Mouse (Mus musculus): Measurements from ENCODE around the gene Plppr2. TPM values are rescaled to one million over a fixed set of nuclear protein-coding genes. Genes with fewer than 3 reads are reported as not detected.

Gene Plppr2
- total RNA-seq, 1 experiment, result 2.0 TPM

- in situ Hi-C loops (cut with MboI; ENCODE audit: low sequenced_read_pairs in 2 of 2, unreplicated experiment in 2 of 2), result no loop called here
- Histone ChIP-seq H3K36me3 (ENCODE audit: control insufficient read depth, insufficient read depth, low read length, poor library complexity, severe bottlenecking) (no peaks in the 10 kb centered on the region; the same call in 1 of the 2 replicates), H3K4me1 (ENCODE audit: control insufficient read depth in 2 of 2, insufficient read depth in 2 of 2, low read length in 2 of 2, poor library complexity in 1 of 2) (peaks cover 0 to 8% of the 10 kb centered on the region in 2 experiments; a peak in 2 of 4 replicates), H3K27ac (ENCODE audit: insufficient read depth, low read depth, low read length, poor library complexity, severe bottlenecking) (no peak overlapping the region), H3K9me3 (ENCODE audit: control insufficient read depth, insufficient read depth, low read depth, low read length) (no peaks in the 10 kb centered on the region), H3K4me3 (ENCODE audit: insufficient read depth in 1 of 2, low read depth in 1 of 2, low read length in 2 of 2, poor library complexity in 1 of 2, severe bottlenecking in 1 of 2) (no peak overlapping the region), H3K9ac (ENCODE audit: insufficient read depth, low read depth, low read length, poor library complexity, severe bottlenecking) (no peak overlapping the region)
- DNase-seq (ENCODE audit: low read depth, low spot score), result no peak
- no peak for TF ChIP-seq MAFK (IDR thresholded peaks at IDR 0.05; ENCODE audit: insufficient read depth, low read depth, low read length)
- no peak for TF ChIP-seq ZC3H11A (IDR thresholded peaks at IDR 0.05; ENCODE audit: borderline replicate concordance, low read depth, low read length)
Observed at GRCm38 (mm10) chr9:21938234-21938855, 1.5 kb downstream of the Plppr2 start.

GRCm38 (mm10) chr9:21943046-21943445 is 6.2 kb downstream of the Plppr2 start:
- Histone ChIP-seq H3K4me3 (ENCODE audit: insufficient read depth in 1 of 2, low read depth in 1 of 2, low read length in 2 of 2, poor library complexity in 1 of 2, severe bottlenecking in 1 of 2) (peak overlapping the region in 1 of 2 experiments; percentile 3; a peak in 1 of 4 replicates), H3K36me3 (ENCODE audit: control insufficient read depth, insufficient read depth, low read length, poor library complexity, severe bottlenecking) (no peaks in the 10 kb centered on the region), H3K9ac (ENCODE audit: insufficient read depth, low read depth, low read length, poor library complexity, severe bottlenecking) (no peak overlapping the region), H3K27ac (ENCODE audit: insufficient read depth, low read depth, low read length, poor library complexity, severe bottlenecking) (no peak overlapping the region), H3K9me3 (ENCODE audit: control insufficient read depth, insufficient read depth, low read depth, low read length) (no peaks in the 10 kb centered on the region), H3K4me1 (ENCODE audit: control insufficient read depth in 2 of 2, insufficient read depth in 2 of 2, low read length in 2 of 2, poor library complexity in 1 of 2) (peaks cover 0 to 20% of the 10 kb centered on the region in 2 experiments; a peak in 2 of 4 replicates)
- in situ Hi-C loops (cut with MboI; ENCODE audit: low sequenced_read_pairs in 2 of 2, unreplicated experiment in 2 of 2), result no loop called here
- no peak for DNase-seq (ENCODE audit: low read depth, low spot score)
- TF ChIP-seq ZNF384 (IDR thresholded peaks at IDR 0.05; ENCODE audit: low read depth, low read length) (no peak), ZC3H11A (IDR thresholded peaks at IDR 0.05; ENCODE audit: borderline replicate concordance, low read depth, low read length) (no peak), CHD2 (IDR thresholded peaks at IDR 0.05; ENCODE audit: low read depth, low read length) (no peak), MAFK (IDR thresholded peaks at IDR 0.05; ENCODE audit: insufficient read depth, low read depth, low read length) (no peak), HCFC1 (IDR thresholded peaks at IDR 0.05; ENCODE audit: borderline replicate concordance, insufficient read depth, low read length) (no peak)

- Histone ChIP-seq H3K27ac (ENCODE audit: insufficient read depth, low read depth, low read length, poor library complexity, severe bottlenecking) (no peak overlapping the region), H3K9ac (ENCODE audit: insufficient read depth, low read depth, low read length, poor library complexity, severe bottlenecking) (no peak overlapping the region), H3K4me3 (ENCODE audit: insufficient read depth in 1 of 2, low read depth in 1 of 2, low read length in 2 of 2, poor library complexity in 1 of 2, severe bottlenecking in 1 of 2) (peak overlapping the region; percentile 1 to 3; a peak in 2 of 4 replicates), H3K9me3 (ENCODE audit: control insufficient read depth, insufficient read depth, low read depth, low read length) (no peaks in the 10 kb centered on the region), H3K36me3 (ENCODE audit: control insufficient read depth, insufficient read depth, low read length, poor library complexity, severe bottlenecking) (no peaks in the 10 kb centered on the region), H3K4me1 (ENCODE audit: control insufficient read depth in 2 of 2, insufficient read depth in 2 of 2, low read length in 2 of 2, poor library complexity in 1 of 2) (peaks cover 0 to 21% of the 10 kb centered on the region in 2 experiments; a peak in 2 of 4 replicates)
- TF ChIP-seq ZNF384 (IDR thresholded peaks at IDR 0.05; ENCODE audit: low read depth, low read length), result no peak
- no peak for TF ChIP-seq ZC3H11A (IDR thresholded peaks at IDR 0.05; ENCODE audit: borderline replicate concordance, low read depth, low read length)
- TF ChIP-seq CHD2 (IDR thresholded peaks at IDR 0.05; ENCODE audit: low read depth, low read length), result no peak
- no peak for TF ChIP-seq HCFC1 (IDR thresholded peaks at IDR 0.05; ENCODE audit: borderline replicate concordance, insufficient read depth, low read length)
- no peak for TF ChIP-seq MAFK (IDR thresholded peaks at IDR 0.05; ENCODE audit: insufficient read depth, low read depth, low read length)
- in situ Hi-C loops (cut with MboI; ENCODE audit: low sequenced_read_pairs in 2 of 2, unreplicated experiment in 2 of 2), result no loop called here
- no peak for DNase-seq (ENCODE audit: low read depth, low spot score)
Observed at GRCm38 (mm10) chr9:21943638-21944037, 6.8 kb downstream of the Plppr2 start.

GRCm38 (mm10) chr9:21944267-21944666 is 7.4 kb downstream of the Plppr2 start:
- in situ Hi-C loops (cut with MboI; ENCODE audit: low sequenced_read_pairs in 2 of 2, unreplicated experiment in 2 of 2), result no loop called here
- Histone ChIP-seq H3K27ac (ENCODE audit: insufficient read depth, low read depth, low read length, poor library complexity, severe bottlenecking) (no peak overlapping the region), H3K4me1 (ENCODE audit: control insufficient read depth in 2 of 2, insufficient read depth in 2 of 2, low read length in 2 of 2, poor library complexity in 1 of 2) (peaks cover 0 to 21% of the 10 kb centered on the region in 2 experiments; a peak in 2 of 4 replicates), H3K4me3 (ENCODE audit: insufficient read depth in 1 of 2, low read depth in 1 of 2, low read length in 2 of 2, poor library complexity in 1 of 2, severe bottlenecking in 1 of 2) (peak overlapping the region in 1 of 2 experiments; percentile 33; a peak in 1 of 4 replicates), H3K36me3 (ENCODE audit: control insufficient read depth, insufficient read depth, low read length, poor library complexity, severe bottlenecking) (no peaks in the 10 kb centered on the region), H3K9ac (ENCODE audit: insufficient read depth, low read depth, low read length, poor library complexity, severe bottlenecking) (no peak overlapping the region), H3K9me3 (ENCODE audit: control insufficient read depth, insufficient read depth, low read depth, low read length) (no peaks in the 10 kb centered on the region)
- DNase-seq (ENCODE audit: low read depth, low spot score), result no peak
- no peak for TF ChIP-seq ZC3H11A (IDR thresholded peaks at IDR 0.05; ENCODE audit: borderline replicate concordance, low read depth, low read length)
- no peak for TF ChIP-seq ZNF384 (IDR thresholded peaks at IDR 0.05; ENCODE audit: low read depth, low read length)
- TF ChIP-seq HCFC1 (IDR thresholded peaks at IDR 0.05; ENCODE audit: borderline replicate concordance, insufficient read depth, low read length), result no peak
- TF ChIP-seq CHD2 (IDR thresholded peaks at IDR 0.05; ENCODE audit: low read depth, low read length), result no peak
- no peak for TF ChIP-seq MAFK (IDR thresholded peaks at IDR 0.05; ENCODE audit: insufficient read depth, low read depth, low read length)

Measured in ES-E14 (cell line).